Mouse (Mus musculus) liver, embryonic 14.5 days (tissue): ENCODE measurements at regions not wholly inside any gene's neighbourhood (a gene's known extent, or its start where the extent isn't known, plus 50 kb on each side); places are given as distances from the start of the nearest gene placed in this dataset.

Experiments used
- CTCF ChIP-seq: IDR thresholded peaks from 2 replicates; pipeline ENCODE4 v1.5.1; 2016; ENCODE audit warnings: antibody characterized with exemption, low read depth, control low read depth
- EP300 ChIP-seq: IDR thresholded peaks from 2 replicates; pipeline ENCODE4 v1.6.1; 2016; ENCODE audit warnings: antibody characterized with exemption, low read depth

- TF ChIP-seq CTCF: no peak
- TF ChIP-seq EP300: no peak
These were observed 57.9 kb upstream of the Mdm1 start for GRCm38 (mm10) chr10:118083721-118084075.
